ENCODE assay signal across 14 mouse cellular contexts in the genomic region with DNA sequence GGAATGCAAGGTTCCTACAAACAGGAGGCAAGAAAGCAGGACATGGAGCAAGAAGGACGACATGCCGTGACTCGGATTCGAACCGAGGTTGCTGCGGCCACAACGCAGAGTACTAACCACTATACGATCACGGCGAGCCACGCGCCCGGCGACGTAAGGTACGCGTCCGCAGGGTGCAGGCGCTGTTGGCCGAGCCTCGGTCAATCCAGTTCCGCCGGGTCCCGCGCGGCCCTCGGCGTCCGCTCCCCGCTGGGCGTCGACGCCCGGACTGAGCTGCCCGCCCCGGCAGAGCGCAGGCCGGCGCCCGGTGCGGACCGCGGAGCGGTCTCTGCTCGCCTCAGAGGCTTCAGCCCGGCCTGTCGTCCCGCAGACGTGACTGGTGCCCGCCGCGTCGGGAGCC. TPM values are rescaled to one million over a fixed set of nuclear protein-coding genes. Genes with fewer than 3 reads are reported as not detected.
A peak's percentile ranks its signal among the peaks of the same experiment; 100 is the strongest.
DNase-seq lines count a peak whose midpoint lies in the region; ATAC-seq and TF ChIP-seq lines count a peak whose summit lies in the region.
"Not testable (repeated sequence)": the region's sequence is repeated elsewhere in the genome, so short reads cannot be mapped to it uniquely, and the experiment has no call there.
"Had no signal": no experiment of that assay in that cellular context is flagged by ENCODE, and none has a peak within 500 bp of the region (broad histone marks: within the 10 kb centered on the region; RNA-seq: fewer than 3 reads in every experiment).

No protein-coding gene starts in this region.

- not testable (repeated sequence) for H3K4me1 ChIP-seq in forebrain, embryonic 11.5 days (replicated peaks; ENCODE audit: control insufficient read depth, insufficient read depth, low read length); heart, embryonic 11.5 days (ENCODE audit: control insufficient read depth, insufficient read depth, low read length); hindbrain, embryonic 11.5 days (replicated peaks; ENCODE audit: control insufficient read depth, insufficient read depth, low read length); intestine, postnatal 0 days (replicated peaks; ENCODE audit: control insufficient read depth, insufficient read depth, low read length); liver, embryonic 12.5 days; lung, embryonic 15.5 days; midbrain, embryonic 12.5 days; stomach, postnatal 0 days (replicated peaks; ENCODE audit: control insufficient read depth, insufficient read depth)

- TF ChIP-seq CTCF in intestine, postnatal 0 days (IDR thresholded peaks at IDR 0.05; ENCODE audit: low read depth); stomach, postnatal 0 days (IDR thresholded peaks at IDR 0.05; ENCODE audit: low read depth): not testable (repeated sequence)

- H3K27ac ChIP-seq in forebrain, embryonic 11.5 days (ENCODE audit: low read depth, low read length); heart, embryonic 11.5 days (ENCODE audit: low read depth, low read length); hindbrain, embryonic 11.5 days (ENCODE audit: low read depth, low read length); intestine, postnatal 0 days (ENCODE audit: low read depth, low read length); liver, embryonic 12.5 days; lung, embryonic 15.5 days; midbrain, embryonic 12.5 days (replicated peaks); stomach, postnatal 0 days (replicated peaks): not testable (repeated sequence)

- H3K9me3 ChIP-seq in forebrain, embryonic 11.5 days (ENCODE audit: control insufficient read depth, low read length); heart, embryonic 11.5 days (replicated peaks; ENCODE audit: control insufficient read depth, low read length); hindbrain, embryonic 11.5 days (ENCODE audit: control insufficient read depth, low read length); intestine, postnatal 0 days (ENCODE audit: control insufficient read depth); liver, embryonic 12.5 days (replicated peaks); lung, embryonic 15.5 days; midbrain, embryonic 12.5 days; stomach, postnatal 0 days (ENCODE audit: control insufficient read depth, low read length): not testable (repeated sequence)

- H3K27me3 ChIP-seq in forebrain, embryonic 11.5 days (ENCODE audit: control insufficient read depth, insufficient read depth, low read length); heart, embryonic 11.5 days (ENCODE audit: control insufficient read depth, insufficient read depth, low read length); hindbrain, embryonic 11.5 days (ENCODE audit: control insufficient read depth, insufficient read depth, low read length); intestine, postnatal 0 days (replicated peaks; ENCODE audit: control insufficient read depth, insufficient read depth, low read length); lung, embryonic 15.5 days; stomach, postnatal 0 days (ENCODE audit: control insufficient read depth, insufficient read depth, low read length): not testable (repeated sequence)
- peaks cover 12% of the 10 kb centered on the region for H3K27me3 ChIP-seq in liver, embryonic 12.5 days (replicated peaks)
- peaks cover 14% of the 10 kb centered on the region for H3K27me3 ChIP-seq in midbrain, embryonic 12.5 days

- whole genome bisulfite sequencing in forebrain, embryonic 11.5 days, result no CpG with 5 or more reads among the region's 53 CpGs
- no CpG with 5 or more reads among the region's 53 CpGs for WGBS in heart, embryonic 11.5 days (ENCODE audit: insufficient replicate concordance)
- no CpG with 5 or more reads among the region's 53 CpGs for WGBS in hindbrain, embryonic 11.5 days
- no CpG with 5 or more reads among the region's 53 CpGs for WGBS in intestine, postnatal 0 days
- WGBS in liver, embryonic 12.5 days (ENCODE audit: insufficient replicate concordance), result no CpG with 5 or more reads among the region's 53 CpGs
- WGBS in lung, embryonic 15.5 days, result no CpG with 5 or more reads among the region's 53 CpGs
- no CpG with 5 or more reads among the region's 53 CpGs for WGBS in midbrain, embryonic 12.5 days
- no CpG with 5 or more reads among the region's 53 CpGs for WGBS in stomach, postnatal 0 days

- not testable (repeated sequence) for H3K4me2 ChIP-seq in forebrain, embryonic 11.5 days (ENCODE audit: low read depth, low read length, severe bottlenecking); heart, embryonic 11.5 days; hindbrain, embryonic 11.5 days (replicated peaks; ENCODE audit: low read depth, low read length); intestine, postnatal 0 days (replicated peaks; ENCODE audit: low read depth); liver, embryonic 12.5 days; lung, embryonic 15.5 days; midbrain, embryonic 12.5 days (replicated peaks); stomach, postnatal 0 days (replicated peaks; ENCODE audit: low read depth)

- not testable (repeated sequence) for H3K36me3 ChIP-seq in forebrain, embryonic 11.5 days (ENCODE audit: control insufficient read depth, insufficient read depth, low read length); heart, embryonic 11.5 days (ENCODE audit: control insufficient read depth, insufficient read depth, low read length); hindbrain, embryonic 11.5 days (ENCODE audit: control insufficient read depth, insufficient read depth, low read length); intestine, postnatal 0 days (ENCODE audit: control insufficient read depth, insufficient read depth); liver, embryonic 12.5 days; lung, embryonic 15.5 days; midbrain, embryonic 12.5 days; stomach, postnatal 0 days (ENCODE audit: control insufficient read depth, insufficient read depth, low read length)

- TF ChIP-seq EP300 in stomach, postnatal 0 days (optimal IDR thresholded peaks at IDR 0.05), result not testable (repeated sequence)

- H3K4me3 ChIP-seq in forebrain, embryonic 11.5 days (ENCODE audit: low read depth, low read length); heart, embryonic 11.5 days (ENCODE audit: low read depth, low read length); hindbrain, embryonic 11.5 days (ENCODE audit: low read depth, low read length); intestine, postnatal 0 days (ENCODE audit: low read depth, low read length); liver, embryonic 12.5 days; lung, embryonic 15.5 days; midbrain, embryonic 12.5 days; stomach, postnatal 0 days (ENCODE audit: low read depth, low read length): not testable (repeated sequence)

- H3K9ac ChIP-seq in forebrain, embryonic 11.5 days (ENCODE audit: low read length); heart, embryonic 11.5 days (ENCODE audit: low read depth, low read length); hindbrain, embryonic 11.5 days (ENCODE audit: low read depth, low read length); intestine, postnatal 0 days (ENCODE audit: low read depth, low read length); liver, embryonic 12.5 days; lung, embryonic 15.5 days; midbrain, embryonic 12.5 days (replicated peaks); stomach, postnatal 0 days (ENCODE audit: low read length): not testable (repeated sequence)

- ATAC-seq in forebrain, embryonic 11.5 days (replicated peaks; ENCODE audit: low FRiP score), result peak; percentile 19
- peak; percentile 47 for ATAC-seq in heart, embryonic 11.5 days (replicated peaks; ENCODE audit: insufficient number of reproducible peaks, low FRiP score, low TSS enrichment)
- ATAC-seq in hindbrain, embryonic 11.5 days (ENCODE audit: low FRiP score), result peak; percentile 38; the same call in 1 of the 2 replicates
- ATAC-seq in intestine, postnatal 0 days, result peak; percentile 22; the same call in 1 of the 2 replicates
- peak; percentile 61 for ATAC-seq in liver, embryonic 12.5 days
- peak; percentile 64; the same call in 1 of the 2 replicates for ATAC-seq in lung, embryonic 15.5 days (ENCODE audit: borderline replicate concordance, extremely low read depth, low FRiP score, low TSS enrichment)
- peak; percentile 48; the same call in 1 of the 2 replicates for ATAC-seq in midbrain, embryonic 12.5 days (ENCODE audit: low FRiP score, low read depth)
- peak; percentile 56 for ATAC-seq in stomach, postnatal 0 days (ENCODE audit: low FRiP score, low TSS enrichment)

- not testable (repeated sequence) for DNase-seq in forebrain, embryonic 11.5 days (ENCODE audit: low spot score); hindbrain, embryonic 11.5 days (ENCODE audit: low spot score); stomach, postnatal 0 days (ENCODE audit: low spot score)

RNA-seq across cellular contexts. Expression of gene BC107364, which starts 5.9 kb away (rescaled TPM):
- not detected in 2 replicates for polyA plus RNA-seq in forebrain, embryonic 11.5 days (2014; fragmentation: Nextera tagmentation; extraction: Ambion mirVana)
- polyA plus RNA-seq in heart, embryonic 11.5 days (2014; fragmentation: Nextera tagmentation; extraction: Ambion mirVana), result 0.43 TPM in 1 of 2 replicates, not detected in the other
- polyA plus RNA-seq in hindbrain, embryonic 11.5 days (2014; fragmentation: Nextera tagmentation; extraction: Ambion mirVana), result not detected in 2 replicates
- polyA plus RNA-seq in intestine, postnatal 0 days (2015; fragmentation: Nextera tagmentation; extraction: Ambion mirVana), result 0.54 and 0.56 TPM in 2 replicates
- polyA plus RNA-seq in liver, embryonic 12.5 days (2016; fragmentation: Nextera tagmentation; extraction: Ambion mirVana), result not detected in 2 replicates
- 0.14 TPM in 1 of 2 replicates, not detected in the other for polyA plus RNA-seq in lung, embryonic 15.5 days (2015; fragmentation: Nextera tagmentation; extraction: Ambion mirVana)
- 0.26 TPM in 1 of 2 replicates, not detected in the other for polyA plus RNA-seq in midbrain, embryonic 12.5 days (2016; fragmentation: Nextera tagmentation; extraction: Ambion mirVana)
- 0.18 and 0.36 TPM in 2 replicates for polyA plus RNA-seq in stomach, postnatal 0 days (2015; fragmentation: Nextera tagmentation; extraction: Ambion mirVana)
- polyA plus RNA-seq: C2C12; heart, embryonic 10.5 days; hindbrain, embryonic 10.5 days; limb, embryonic 14.5 days; neural tube, embryonic 14.5 days; small intestine, adult 2 months had no signal
